Mouse (Mus musculus): ENCODE results near the gene Gdpgp1. TPM values are rescaled to one million over a fixed set of nuclear protein-coding genes. Genes with fewer than 3 reads are reported as not detected.
A peak's percentile ranks its signal among the peaks of the same experiment; 100 is the strongest.

Gene Gdpgp1
- polyA plus RNA-seq, 1 experiment from 2014 or later: 4.6 TPM

- no peak overlapping the region for H3K27ac ChIP-seq (ENCODE audit: low read length)
- 76% methylated on average over 4 of the region's 4 CpGs for WGBS
- no peak overlapping the region for H3K4me2 ChIP-seq (ENCODE audit: low read length)
- H3K9me3 ChIP-seq (replicated peaks; ENCODE audit: control insufficient read depth, low read length, poor library complexity, severe bottlenecking): no peaks in the 10 kb centered on the region
- H3K27me3 ChIP-seq (ENCODE audit: control insufficient read depth, insufficient read depth, low read depth, low read length): no peaks in the 10 kb centered on the region
- no peak for ATAC-seq
- no peaks in the 10 kb centered on the region; the same call in 1 of the 2 replicates for H3K36me3 ChIP-seq (ENCODE audit: control insufficient read depth, insufficient read depth, low read length)
- no peak overlapping the region for H3K9ac ChIP-seq (ENCODE audit: low read depth, low read length)
- H3K4me3 ChIP-seq (ENCODE audit: low read depth, low read length): no peak overlapping the region
- H3K4me1 ChIP-seq (ENCODE audit: control insufficient read depth, insufficient read depth, low read length): peaks cover 12% of the 10 kb centered on the region; the same call in 1 of the 2 replicates
These were observed 21.7 kb upstream of the Gdpgp1 start for GRCm38 (mm10) chr7:80210982-80211381.

GRCm38 (mm10) chr7:80213604-80214003 is 19.1 kb upstream of the Gdpgp1 start:
- ATAC-seq: no peak
- 92% methylated on average over 7 of the region's 7 CpGs for WGBS
- Histone ChIP-seq H3K4me1 (ENCODE audit: control insufficient read depth, insufficient read depth, low read length) (peaks cover 5% of the 10 kb centered on the region; the same call in 1 of the 2 replicates), H3K27me3 (ENCODE audit: control insufficient read depth, insufficient read depth, low read depth, low read length) (no peaks in the 10 kb centered on the region), H3K36me3 (ENCODE audit: control insufficient read depth, insufficient read depth, low read length) (peaks cover 16% of the 10 kb centered on the region), H3K9ac (ENCODE audit: low read depth, low read length) (no peak overlapping the region), H3K9me3 (replicated peaks; ENCODE audit: control insufficient read depth, low read length, poor library complexity, severe bottlenecking) (no peaks in the 10 kb centered on the region), H3K27ac (ENCODE audit: low read length) (no peak overlapping the region), H3K4me3 (ENCODE audit: low read depth, low read length) (no peak overlapping the region), H3K4me2 (ENCODE audit: low read length) (no peak overlapping the region)

- no peak overlapping the region; the same call in 1 of the 2 replicates for H3K27ac ChIP-seq (ENCODE audit: low read length)
- H3K36me3 ChIP-seq (ENCODE audit: control insufficient read depth, insufficient read depth, low read length): peaks cover 24% of the 10 kb centered on the region
- H3K9ac ChIP-seq (ENCODE audit: low read depth, low read length): no peak overlapping the region
- H3K4me3 ChIP-seq (ENCODE audit: low read depth, low read length): no peak overlapping the region
- peaks cover 5% of the 10 kb centered on the region; the same call in 1 of the 2 replicates for H3K4me1 ChIP-seq (ENCODE audit: control insufficient read depth, insufficient read depth, low read length)
- H3K27me3 ChIP-seq (ENCODE audit: control insufficient read depth, insufficient read depth, low read depth, low read length): no peaks in the 10 kb centered on the region
- H3K4me2 ChIP-seq (ENCODE audit: low read length): no peak overlapping the region
- H3K9me3 ChIP-seq (replicated peaks; ENCODE audit: control insufficient read depth, low read length, poor library complexity, severe bottlenecking): no peaks in the 10 kb centered on the region
- 64% methylated on average over 8 of the region's 8 CpGs for WGBS
- no peak for ATAC-seq
These were observed 18.2 kb upstream of the Gdpgp1 start for GRCm38 (mm10) chr7:80214459-80214858.

- Histone ChIP-seq H3K9ac (ENCODE audit: low read depth, low read length) (peak overlapping the region; percentile 43), H3K36me3 (ENCODE audit: control insufficient read depth, insufficient read depth, low read length) (peaks cover 33% of the 10 kb centered on the region)
- WGBS: 14% methylated on average over 4 of the region's 4 CpGs
These were observed 17.3 kb upstream of the Gdpgp1 start for GRCm38 (mm10) chr7:80215398-80215797.

GRCm38 (mm10) chr7:80216566-80216965 is 16.1 kb upstream of the Gdpgp1 start:
- no peak overlapping the region for H3K4me3 ChIP-seq (ENCODE audit: low read depth, low read length)
- no peaks in the 10 kb centered on the region for H3K27me3 ChIP-seq (ENCODE audit: control insufficient read depth, insufficient read depth, low read depth, low read length)
- H3K9ac ChIP-seq (ENCODE audit: low read depth, low read length): no peak overlapping the region
- peak; percentile 54; the same call in 1 of the 2 replicates for ATAC-seq
- peaks cover 39% of the 10 kb centered on the region for H3K36me3 ChIP-seq (ENCODE audit: control insufficient read depth, insufficient read depth, low read length)
- H3K9me3 ChIP-seq (replicated peaks; ENCODE audit: control insufficient read depth, low read length, poor library complexity, severe bottlenecking): no peaks in the 10 kb centered on the region
- H3K27ac ChIP-seq (ENCODE audit: low read length): no peak overlapping the region
- H3K4me1 ChIP-seq (ENCODE audit: control insufficient read depth, insufficient read depth, low read length): peaks cover 5% of the 10 kb centered on the region; the same call in 1 of the 2 replicates
- no peak overlapping the region for H3K4me2 ChIP-seq (ENCODE audit: low read length)
- WGBS: 73% methylated on average over 8 of the region's 8 CpGs

More at GRCm38 (mm10) chr7:80215398-80215797, 17.3 kb upstream of the Gdpgp1 start:
- Histone ChIP-seq H3K4me1 (ENCODE audit: control insufficient read depth, insufficient read depth, low read length) (peaks cover 5% of the 10 kb centered on the region; the same call in 1 of the 2 replicates), H3K4me3 (ENCODE audit: low read depth, low read length) (no peak overlapping the region), H3K4me2 (ENCODE audit: low read length) (no peak overlapping the region), H3K9me3 (replicated peaks; ENCODE audit: control insufficient read depth, low read length, poor library complexity, severe bottlenecking) (no peaks in the 10 kb centered on the region), H3K27ac (ENCODE audit: low read length) (peak overlapping the region; percentile 73), H3K27me3 (ENCODE audit: control insufficient read depth, insufficient read depth, low read depth, low read length) (no peaks in the 10 kb centered on the region)
- ATAC-seq: peak; percentile 83

- H3K27me3 ChIP-seq (ENCODE audit: control insufficient read depth, insufficient read depth, low read depth, low read length): no peaks in the 10 kb centered on the region
- H3K27ac ChIP-seq (ENCODE audit: low read length): no peak overlapping the region
- peaks cover 42% of the 10 kb centered on the region for H3K36me3 ChIP-seq (ENCODE audit: control insufficient read depth, insufficient read depth, low read length)
- H3K4me1 ChIP-seq (ENCODE audit: control insufficient read depth, insufficient read depth, low read length): peaks cover 5% of the 10 kb centered on the region; the same call in 1 of the 2 replicates
- no peak overlapping the region for H3K9ac ChIP-seq (ENCODE audit: low read depth, low read length)
- ATAC-seq: no peak
- no peaks in the 10 kb centered on the region for H3K9me3 ChIP-seq (replicated peaks; ENCODE audit: control insufficient read depth, low read length, poor library complexity, severe bottlenecking)
- no peak overlapping the region for H3K4me3 ChIP-seq (ENCODE audit: low read depth, low read length)
- H3K4me2 ChIP-seq (ENCODE audit: low read length): no peak overlapping the region
- WGBS: 96% methylated on average over 9 of the region's 9 CpGs
These were observed 14.0 kb upstream of the Gdpgp1 start for GRCm38 (mm10) chr7:80218666-80219065.

- no peak overlapping the region for H3K9ac ChIP-seq (ENCODE audit: low read depth, low read length)
- peaks cover 59% of the 10 kb centered on the region for H3K36me3 ChIP-seq (ENCODE audit: control insufficient read depth, insufficient read depth, low read length)
- H3K27ac ChIP-seq (ENCODE audit: low read length): no peak overlapping the region
- no peaks in the 10 kb centered on the region for H3K9me3 ChIP-seq (replicated peaks; ENCODE audit: control insufficient read depth, low read length, poor library complexity, severe bottlenecking)
- 97% methylated on average over 9 of the region's 9 CpGs for WGBS
- H3K27me3 ChIP-seq (ENCODE audit: control insufficient read depth, insufficient read depth, low read depth, low read length): no peaks in the 10 kb centered on the region
- ATAC-seq: no peak
- H3K4me1 ChIP-seq (ENCODE audit: control insufficient read depth, insufficient read depth, low read length): no peaks in the 10 kb centered on the region
- H3K4me2 ChIP-seq (ENCODE audit: low read length): no peak overlapping the region
- no peak overlapping the region for H3K4me3 ChIP-seq (ENCODE audit: low read depth, low read length)
These were observed 12.3 kb upstream of the Gdpgp1 start for GRCm38 (mm10) chr7:80220237-80220797.

GRCm38 (mm10) chr7:80221179-80221750 is 11.4 kb upstream of the Gdpgp1 start:
- Histone ChIP-seq H3K27me3 (ENCODE audit: control insufficient read depth, insufficient read depth, low read depth, low read length) (no peaks in the 10 kb centered on the region), H3K9me3 (replicated peaks; ENCODE audit: control insufficient read depth, low read length, poor library complexity, severe bottlenecking) (no peaks in the 10 kb centered on the region), H3K36me3 (ENCODE audit: control insufficient read depth, insufficient read depth, low read length) (peaks cover 61% of the 10 kb centered on the region), H3K4me1 (ENCODE audit: control insufficient read depth, insufficient read depth, low read length) (no peaks in the 10 kb centered on the region), H3K4me3 (ENCODE audit: low read depth, low read length) (no peak overlapping the region), H3K4me2 (ENCODE audit: low read length) (no peak overlapping the region), H3K9ac (ENCODE audit: low read depth, low read length) (no peak overlapping the region), H3K27ac (ENCODE audit: low read length) (no peak overlapping the region)
- WGBS: 85% methylated on average over 4 of the region's 4 CpGs
- ATAC-seq: no peak

GRCm38 (mm10) chr7:80227065-80227464 is 5.6 kb upstream of the Gdpgp1 start:
- H3K4me3 ChIP-seq (ENCODE audit: low read depth, low read length): no peak overlapping the region
- ATAC-seq: no peak
- no peak overlapping the region for H3K27ac ChIP-seq (ENCODE audit: low read length)
- no peak overlapping the region for H3K9ac ChIP-seq (ENCODE audit: low read depth, low read length)
- H3K36me3 ChIP-seq (ENCODE audit: control insufficient read depth, insufficient read depth, low read length): peaks cover 28% of the 10 kb centered on the region
- peaks cover 7% of the 10 kb centered on the region for H3K27me3 ChIP-seq (ENCODE audit: control insufficient read depth, insufficient read depth, low read depth, low read length)
- peaks cover 6% of the 10 kb centered on the region for H3K4me1 ChIP-seq (ENCODE audit: control insufficient read depth, insufficient read depth, low read length)
- H3K4me2 ChIP-seq (ENCODE audit: low read length): no peak overlapping the region
- no peaks in the 10 kb centered on the region for H3K9me3 ChIP-seq (replicated peaks; ENCODE audit: control insufficient read depth, low read length, poor library complexity, severe bottlenecking)
- 96% methylated on average over 4 of the region's 4 CpGs for WGBS

Data from midbrain, embryonic 16.5 days (tissue).